Mouse (Mus musculus) urinary bladder, adult 18-20 months (tissue): ENCODE data around the gene Hapln4.

Experiments
- DNase-seq, 2 experiments: peaks; one replicate each; pipeline ENCODE4 v3.0.0; 2022; ENCODE audit warnings: low spot score in 2 of 2, mixed read lengths in 2 of 2

Gene Hapln4

DNA sequence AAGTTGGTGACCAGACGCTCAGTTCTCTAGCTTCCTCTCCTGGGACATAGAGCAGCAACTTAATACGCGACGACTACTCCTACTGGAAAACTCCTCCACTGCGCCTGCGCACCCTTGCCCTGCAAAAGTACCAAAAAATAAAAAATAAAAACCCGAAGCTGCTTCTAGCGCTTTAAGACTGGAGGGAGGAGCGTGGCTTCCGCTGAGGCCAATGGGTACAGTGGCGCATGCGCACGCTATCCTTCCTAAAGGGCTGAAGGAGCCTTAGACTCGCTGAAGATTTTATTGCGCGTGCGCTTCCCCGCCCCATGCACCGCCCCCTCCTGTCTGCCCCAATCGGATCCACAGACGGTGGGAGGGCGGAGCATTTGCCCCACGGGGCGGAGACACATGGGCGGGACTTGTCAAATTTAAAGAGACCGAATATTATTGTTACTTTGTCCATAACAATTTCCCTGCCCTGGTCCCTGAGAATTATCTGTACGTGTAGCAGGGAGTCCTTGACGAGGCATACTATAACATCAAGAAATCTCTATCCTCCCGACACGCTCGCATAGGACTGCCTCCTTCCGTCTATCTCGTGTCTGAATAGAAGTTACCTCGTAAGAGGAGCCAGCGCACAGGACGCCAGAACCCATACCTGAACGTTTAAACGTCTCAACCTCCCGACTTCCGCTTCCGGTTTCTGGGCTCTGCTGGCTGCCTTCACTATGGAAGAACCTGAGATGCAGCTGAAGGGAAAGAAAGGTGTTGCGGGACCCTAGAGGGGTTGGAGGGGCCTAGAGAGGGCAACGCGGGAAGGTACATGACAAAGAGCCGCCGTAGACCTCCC is 56.0 kb downstream of the Hapln4 start, which contains the start of the genes Rfxank, Borcs8 and Mef2b:
Rfxank (minus strand) TSS at position 129 of the 832 bp plus-strand sequence.
Borcs8 (plus strand) TSS at position 474 of the 832 bp plus-strand sequence.
Mef2b (plus strand) TSS at position 686 of the 832 bp plus-strand sequence.
- DNase-seq: peak; percentile 97 to 98

DNA sequence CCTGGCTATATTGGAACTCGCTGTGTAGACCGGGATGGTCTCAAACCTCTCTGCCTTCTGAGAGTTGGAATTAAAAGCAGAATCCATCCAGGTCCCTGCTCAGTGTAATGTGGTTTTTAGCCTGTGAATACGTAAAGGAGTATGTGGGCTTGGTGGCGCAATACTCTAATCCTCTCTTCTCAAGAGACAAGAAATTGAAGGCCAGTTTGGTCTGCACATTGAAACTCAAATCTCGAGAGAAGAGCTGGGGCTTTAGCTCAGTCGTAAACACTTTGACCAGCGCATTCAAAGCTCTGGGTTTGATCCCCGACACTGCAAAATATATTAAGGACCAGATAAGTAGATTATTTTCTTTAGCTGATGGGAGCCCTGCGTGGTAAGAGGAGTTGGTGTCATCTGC is 56.7 kb downstream of the Hapln4 start:
- DNase-seq: no peak
